Mouse (Mus musculus): ENCODE results near the gene Zfp853.

- TF ChIP-seq CTCF (IDR thresholded peaks at IDR 0.05; ENCODE audit: low read depth) (no peak), EP300 (IDR thresholded peaks at IDR 0.05; ENCODE audit: low read depth) (no peak)
Observed at GRCm38 (mm10) chr5:143315514-143315888, 22.1 kb upstream of the Zfp853 start.

Measured in liver, postnatal 0 days (tissue).